Mouse (Mus musculus) adrenal gland (tissue): ENCODE measurements around the gene Abcb9.

Source experiments
- intact Hi-C: fragments of 180-260 bp; cut with DNase I; formaldehyde crosslinking; loops from one replicate; pipeline ENCODE4 v1.15.1; 2025

Gene Abcb9

DNA sequence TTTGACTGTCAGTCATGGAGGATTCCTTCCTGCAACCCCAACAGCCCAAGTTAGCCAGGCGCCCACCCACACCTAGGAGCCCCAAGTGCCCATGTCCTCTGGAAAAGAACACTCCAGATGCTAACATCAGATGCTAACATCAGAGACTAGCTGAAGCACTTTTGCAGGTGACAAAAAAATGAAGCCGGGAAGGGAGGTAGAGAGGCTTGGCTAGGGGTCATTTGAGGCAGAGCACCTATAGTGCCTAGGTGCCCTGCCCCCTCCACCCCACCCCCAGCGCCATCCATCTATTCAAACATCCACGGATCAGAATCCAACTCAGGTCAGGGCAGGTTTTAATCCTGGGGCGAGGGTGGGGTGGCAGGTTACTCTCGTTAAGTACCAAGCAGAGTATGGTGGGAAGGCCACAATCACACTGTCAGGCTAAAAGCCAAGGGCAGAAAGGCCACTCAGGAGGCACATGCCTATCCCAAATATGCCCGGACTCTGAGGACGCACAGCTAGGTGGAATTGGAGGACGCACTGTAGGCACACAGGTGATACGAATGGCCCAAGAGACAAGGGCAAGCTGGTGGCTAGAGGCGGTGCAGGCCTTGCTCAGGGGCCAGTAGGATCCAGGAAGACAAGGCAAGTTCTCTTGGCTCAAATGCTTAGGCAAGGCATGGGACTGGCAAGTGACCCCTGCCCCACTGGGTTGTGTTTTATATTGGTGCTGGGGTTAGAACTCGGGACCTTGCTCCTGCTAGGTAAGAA, 1.6 kb downstream of the Abcb9 start:
- intact Hi-C loops: no loop called here

DNA sequence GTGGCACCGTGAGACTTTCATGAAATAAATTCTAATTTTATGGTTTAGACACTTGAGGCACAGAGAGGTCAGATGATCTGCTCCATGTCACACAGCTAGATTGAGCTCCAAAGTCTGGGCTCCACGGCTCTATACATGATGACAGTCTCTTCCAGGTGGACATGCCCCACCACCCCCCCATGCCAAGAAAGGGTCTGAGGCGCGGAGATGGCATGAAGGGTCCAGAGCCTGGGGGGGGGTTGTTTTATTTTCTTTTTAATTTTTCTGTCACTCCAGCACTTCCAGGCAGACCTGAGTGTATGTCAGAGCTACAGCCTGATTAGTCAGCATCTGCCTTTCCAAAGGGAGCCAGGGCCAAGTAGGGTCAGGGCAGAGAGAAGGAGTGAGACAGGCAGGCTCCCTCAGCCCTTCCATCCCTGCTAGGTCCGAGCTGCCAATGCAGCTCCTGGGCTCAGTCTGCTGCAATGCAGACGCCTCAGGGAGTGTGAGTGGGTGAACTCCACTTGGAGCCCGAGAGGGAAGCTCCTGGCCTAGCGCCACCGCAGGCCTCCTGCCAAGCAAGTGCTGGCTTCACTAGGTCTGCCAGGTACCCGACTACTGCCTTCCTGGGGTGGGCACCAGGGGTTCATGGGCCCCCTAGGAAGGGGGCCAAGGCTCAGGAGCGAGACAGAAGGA, 2.3 kb downstream of the Abcb9 start:
- intact Hi-C loops: no loop called here

DNA sequence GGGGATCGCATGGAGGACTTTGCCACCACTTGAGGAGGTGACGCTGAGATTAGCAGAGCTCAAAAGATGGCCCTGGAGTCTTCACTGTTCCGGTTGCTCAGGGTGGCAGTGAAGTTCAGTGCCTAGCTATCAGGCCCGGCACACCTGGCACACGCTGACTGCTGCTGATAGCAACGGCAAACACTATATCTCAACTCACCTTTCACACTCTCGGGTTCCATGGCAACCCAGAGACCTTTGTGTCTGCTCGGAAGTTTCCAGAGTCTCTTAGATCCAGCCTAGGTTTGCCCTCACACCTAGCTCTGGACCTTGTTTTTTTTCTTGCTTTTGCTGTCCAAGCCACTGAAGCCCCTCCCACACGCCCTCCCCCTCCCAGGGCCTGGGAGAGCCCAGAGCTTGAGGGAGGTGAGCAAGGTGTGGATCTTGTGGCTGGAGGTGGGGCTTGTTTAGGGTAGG, 3.6 kb downstream of the Abcb9 start:
- intact Hi-C loops: no loop called here

DNA sequence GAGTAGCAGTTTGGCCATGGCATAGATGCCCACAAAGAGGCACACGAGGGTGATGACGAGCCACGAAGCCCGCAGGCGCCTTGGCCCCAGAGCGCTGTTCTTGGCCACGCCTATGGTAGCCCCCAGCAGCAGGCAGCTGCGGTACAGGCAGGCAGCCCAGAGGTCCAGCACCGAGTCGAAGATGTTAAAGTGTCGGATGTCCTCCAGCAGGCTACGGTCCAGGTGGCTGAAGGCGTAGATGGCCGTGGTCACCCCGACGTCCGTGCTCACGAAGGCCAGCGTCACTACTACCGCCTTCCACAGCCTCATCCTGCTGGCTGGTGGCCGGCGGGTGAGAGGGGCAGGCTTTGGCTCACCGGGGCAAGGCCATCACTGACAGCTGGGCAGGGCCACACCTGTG, 5.7 kb downstream of the Abcb9 start:
- intact Hi-C loops: no loop called here

DNA sequence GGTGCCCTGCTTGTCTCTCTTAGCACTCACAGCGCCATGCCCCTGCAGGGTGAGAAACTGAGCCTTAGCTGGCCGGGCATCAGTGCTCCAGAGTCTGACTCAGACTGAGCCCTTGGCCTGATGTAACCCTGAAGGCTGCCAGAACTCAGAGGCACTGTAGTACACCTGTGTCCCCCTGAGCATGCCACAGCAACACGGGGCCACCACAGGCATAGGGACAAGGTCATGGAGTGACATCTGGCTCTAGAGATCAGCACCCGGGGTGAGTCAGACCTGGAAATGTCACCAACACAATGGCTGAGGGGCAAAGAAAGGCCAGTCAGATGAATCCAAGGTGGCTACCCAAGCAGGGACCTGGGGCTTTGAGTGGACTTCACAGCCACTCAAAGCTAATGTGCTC, 8.7 kb downstream of the Abcb9 start:
- intact Hi-C loops: no loop called here

DNA sequence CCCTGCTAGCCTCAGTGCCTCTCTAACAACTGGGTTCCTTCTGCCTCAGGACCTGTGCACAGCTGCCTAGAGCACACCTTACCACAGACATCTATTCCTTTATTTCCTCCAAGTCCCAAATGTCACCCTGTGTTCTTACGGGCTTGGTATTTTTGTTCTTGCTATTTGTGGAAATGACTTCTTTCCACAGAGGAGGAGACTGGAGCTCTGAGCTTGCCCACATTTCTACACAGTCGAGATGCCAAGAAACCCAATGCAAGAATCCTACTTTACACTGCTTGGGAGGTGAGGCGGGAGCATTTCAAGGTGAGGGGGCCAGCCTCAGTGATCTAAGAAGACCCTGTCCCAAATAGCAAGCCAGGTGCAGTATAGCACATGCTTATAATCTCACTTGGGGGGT, 10.1 kb downstream of the Abcb9 start:
- intact Hi-C loops: no loop called here

DNA sequence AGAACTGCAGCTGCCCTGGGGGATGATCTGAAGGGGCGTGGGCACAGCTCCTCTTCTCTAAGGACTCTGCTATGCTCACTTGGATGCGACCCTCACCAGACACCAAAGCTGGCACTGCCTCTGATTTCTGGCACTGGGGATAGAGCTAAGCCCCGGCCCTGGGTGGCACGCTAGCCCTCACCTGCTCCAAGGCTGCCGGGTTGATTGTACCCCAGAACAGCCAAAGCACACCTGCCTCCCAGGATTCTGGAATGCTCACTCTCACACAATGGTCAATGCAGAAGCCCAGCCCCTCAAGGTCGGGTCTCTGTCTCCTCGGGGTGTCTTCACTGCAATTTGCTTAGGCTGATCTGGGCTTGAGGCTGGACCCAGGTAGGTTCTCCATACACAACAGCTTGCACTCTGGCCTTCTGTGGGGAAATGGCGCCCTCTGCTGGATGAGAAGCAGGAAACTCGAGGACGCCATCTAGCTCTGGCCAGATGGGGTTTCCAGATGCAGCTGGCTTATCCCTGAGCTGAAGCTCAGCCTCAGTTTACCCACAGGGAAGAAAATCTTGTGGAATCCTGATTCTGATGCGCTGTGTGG, 10.9 kb downstream of the Abcb9 start:
- intact Hi-C loops: loop anchor here (1.0 to 5.0 kb wide), 2 partner anchors 84 to 137 kb away; no protein-coding TSS in a partner anchor

DNA sequence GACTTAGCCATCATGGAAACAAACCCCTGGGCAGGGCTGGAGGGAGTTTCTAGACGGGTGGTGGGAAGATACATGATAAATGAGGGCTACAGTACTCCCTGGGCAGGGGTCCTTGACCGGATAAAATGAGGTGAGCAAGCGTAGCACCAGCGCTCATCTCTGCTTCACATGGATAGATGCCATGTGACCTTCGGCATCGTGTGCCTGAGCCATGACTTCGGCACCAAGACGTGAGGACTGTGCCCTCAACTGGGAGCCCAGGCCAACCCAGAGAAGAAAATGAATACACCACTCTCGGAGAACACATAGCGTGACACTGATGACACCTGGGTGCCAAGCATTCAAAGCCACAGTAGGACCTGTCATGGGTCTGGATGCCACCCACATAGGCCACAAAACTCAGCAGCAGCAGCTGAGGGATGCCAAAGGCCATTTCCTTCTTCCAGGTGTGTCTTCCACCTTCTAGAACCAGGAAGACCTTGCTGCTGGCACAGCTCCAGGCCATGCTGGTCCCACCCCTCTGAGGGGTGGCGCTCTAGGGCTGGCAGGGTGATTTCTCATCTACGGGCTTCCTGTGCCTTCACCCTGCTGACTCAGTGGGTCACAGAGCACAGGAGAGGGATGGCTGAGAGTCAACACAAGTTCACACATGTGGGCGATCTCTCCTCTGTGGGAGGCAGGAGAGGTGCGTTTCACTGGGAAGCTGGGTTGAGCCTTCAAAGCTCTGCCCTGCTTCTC, 11.6 kb downstream of the Abcb9 start:
- intact Hi-C loops: loop anchor here (1.0 to 5.0 kb wide), 2 partner anchors 84 to 137 kb away; no protein-coding TSS in a partner anchor

DNA sequence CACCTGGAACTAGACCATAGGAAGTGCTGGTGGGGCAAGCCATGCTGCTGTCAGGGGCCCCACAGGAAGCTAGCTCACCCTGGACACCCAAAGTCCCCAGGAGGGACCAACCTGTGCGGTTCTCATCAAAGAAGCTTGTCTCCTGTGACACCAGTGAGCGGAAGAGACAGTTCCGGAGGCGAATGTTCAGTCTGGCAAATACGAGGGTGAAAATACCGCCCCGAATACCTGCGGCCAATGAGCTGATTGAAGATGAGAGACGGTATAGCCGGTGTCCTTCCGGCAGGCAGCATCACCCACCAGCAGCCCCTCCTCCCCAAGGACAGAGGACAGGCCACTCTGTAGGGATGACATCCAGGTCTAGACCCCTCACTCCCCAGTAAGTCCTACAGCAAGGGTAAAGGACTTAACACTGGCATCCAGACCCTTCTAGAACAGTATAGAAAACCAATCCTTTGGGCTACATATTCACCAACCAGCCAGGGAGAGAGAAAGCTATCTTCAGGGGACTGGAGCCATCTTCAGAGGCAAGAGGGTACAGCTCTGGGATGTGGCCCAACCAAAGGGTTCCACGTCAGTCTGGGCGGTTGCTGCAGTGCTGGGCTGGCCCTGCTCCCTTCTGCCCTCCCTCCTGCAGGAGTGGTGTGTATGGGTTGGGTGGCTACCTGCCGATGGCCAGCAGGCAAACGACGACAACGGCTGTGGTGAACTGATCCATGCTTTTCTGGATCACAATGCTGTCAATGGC, 12.5 kb downstream of the Abcb9 start:
- intact Hi-C loops: loop anchor here (5.0 kb wide), 1 partner anchor 136 kb away; no protein-coding TSS in a partner anchor

DNA sequence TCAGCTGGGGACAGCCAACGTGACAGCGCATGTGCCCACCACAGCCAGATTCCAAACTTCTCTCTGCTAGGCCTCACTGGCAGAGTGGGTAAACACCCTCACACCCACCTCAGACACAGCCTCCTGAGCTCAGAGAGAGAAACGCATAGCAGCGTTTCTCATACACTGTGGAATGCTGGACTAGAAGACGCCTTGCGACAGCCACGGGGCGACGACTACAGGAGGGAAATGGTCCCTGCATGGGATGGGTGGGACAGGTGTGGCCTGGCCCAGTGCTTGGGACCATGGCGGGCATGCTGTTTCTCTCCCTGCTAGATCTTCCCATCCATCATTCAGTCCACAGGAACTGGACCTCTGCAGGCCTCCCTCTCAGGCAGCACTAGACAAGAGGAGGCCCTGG, 13.2 kb downstream of the Abcb9 start:
- intact Hi-C loops: loop anchor here (5.0 kb wide), 1 partner anchor 135 kb away; no protein-coding TSS in a partner anchor

DNA sequence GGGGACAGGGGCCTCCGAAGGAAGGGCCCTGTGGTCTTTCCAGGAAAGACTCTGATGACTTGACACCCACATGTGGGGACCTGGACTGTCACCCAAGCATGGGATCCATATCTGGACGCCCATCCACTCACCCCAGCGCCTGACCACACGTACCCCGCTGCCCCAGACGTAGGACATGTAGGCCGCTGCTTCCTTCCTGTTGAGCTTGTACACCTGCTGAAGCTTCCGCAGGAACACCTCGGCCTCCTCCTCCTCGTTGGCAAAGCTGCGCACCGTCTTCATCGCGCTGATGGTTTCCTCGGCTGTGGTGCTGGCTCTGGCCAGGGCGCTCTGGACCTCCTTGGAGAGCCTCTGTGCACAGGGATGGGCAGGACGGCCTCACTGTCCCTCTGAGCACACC, 15.7 kb downstream of the Abcb9 start:
- intact Hi-C loops: loop anchor here (5.0 kb wide), 2 partner anchors 43 to 133 kb away; no protein-coding TSS in a partner anchor

DNA sequence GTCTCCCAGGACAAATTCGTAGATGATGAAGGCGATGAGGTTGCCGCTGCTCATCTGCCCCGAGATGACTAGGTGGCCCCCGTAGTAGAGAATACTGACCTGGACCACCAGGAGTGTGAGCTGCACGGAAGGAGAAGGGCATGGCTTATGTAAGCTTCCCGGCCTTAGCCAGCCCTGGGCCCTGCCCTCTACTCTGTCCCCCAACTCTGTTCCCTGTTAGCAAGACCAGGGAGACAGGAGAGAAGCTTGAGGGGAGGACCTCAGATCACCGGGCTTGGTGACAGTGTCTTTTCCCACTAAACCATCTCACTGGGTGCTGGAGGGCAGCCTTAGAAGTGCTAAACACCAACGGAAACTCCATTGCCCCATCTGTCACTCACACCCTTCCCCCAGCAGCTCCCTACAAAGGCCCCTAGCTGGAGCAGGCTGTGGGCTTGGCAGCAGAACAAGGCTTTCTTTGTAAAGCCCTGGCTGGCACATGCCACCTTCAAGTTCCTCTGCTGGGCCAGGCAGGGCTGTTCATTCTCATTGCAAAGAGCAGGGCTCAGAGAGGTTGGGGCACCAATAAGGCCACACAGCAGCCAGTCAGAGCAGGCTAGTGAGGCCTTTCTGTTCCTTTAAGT, 16.7 kb downstream of the Abcb9 start:
- intact Hi-C loops: loop anchor here (5.0 kb wide), 1 partner anchor 42 kb away; no protein-coding TSS in a partner anchor

DNA sequence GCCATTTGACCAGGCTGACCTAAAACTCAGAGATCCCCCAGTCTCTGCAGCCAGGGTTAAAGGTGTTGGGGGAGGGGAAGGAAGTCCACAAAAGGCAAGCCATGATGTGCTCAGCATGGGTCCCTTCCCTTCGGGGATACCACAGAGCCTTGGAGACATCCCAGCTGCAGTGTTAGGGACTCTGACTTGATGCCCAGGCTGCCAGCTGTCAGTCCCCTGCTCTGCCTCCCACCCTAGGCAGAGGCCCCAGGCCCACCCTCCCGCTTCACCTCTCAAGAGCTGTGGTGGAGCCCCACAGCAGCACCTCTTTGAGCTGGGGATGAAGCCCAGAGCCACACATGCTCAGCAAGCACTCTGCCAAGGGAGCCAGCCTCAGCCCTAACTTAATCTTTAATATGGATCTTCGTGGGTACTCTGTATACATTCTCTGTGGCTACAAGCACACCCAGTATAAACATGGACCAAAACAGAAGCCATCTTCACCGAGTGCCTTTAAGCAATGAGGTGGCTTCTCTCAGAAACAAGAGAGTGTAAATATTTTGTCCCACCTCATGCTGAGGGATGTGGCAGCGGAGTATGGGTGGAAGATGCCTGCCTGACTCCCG, 17.6 kb downstream of the Abcb9 start:
- intact Hi-C loops: loop anchor here (5.0 kb wide), 1 partner anchor 41 kb away; no protein-coding TSS in a partner anchor

DNA sequence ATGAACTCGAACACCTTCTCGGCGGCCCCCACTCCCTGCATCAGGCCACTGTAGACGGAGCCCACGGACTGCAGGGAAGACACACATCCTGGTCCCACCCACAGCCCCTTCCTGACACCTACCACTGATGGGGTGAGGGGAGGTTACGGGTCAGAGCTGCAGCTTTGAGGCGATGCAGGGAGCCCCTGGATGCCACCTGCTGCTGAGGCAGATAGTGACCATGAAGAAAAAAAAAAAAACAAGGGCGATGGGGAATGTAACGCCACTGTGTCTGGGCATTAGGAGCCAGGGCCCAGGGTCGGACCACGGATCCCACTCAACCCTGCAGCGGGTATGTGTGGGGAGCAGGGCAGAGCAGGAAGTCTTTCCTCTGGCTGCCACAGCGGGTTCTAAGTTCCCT, 18.4 kb downstream of the Abcb9 start:
- intact Hi-C loops: loop anchor here (5.0 kb wide), 1 partner anchor 40 kb away; no protein-coding TSS in a partner anchor

DNA sequence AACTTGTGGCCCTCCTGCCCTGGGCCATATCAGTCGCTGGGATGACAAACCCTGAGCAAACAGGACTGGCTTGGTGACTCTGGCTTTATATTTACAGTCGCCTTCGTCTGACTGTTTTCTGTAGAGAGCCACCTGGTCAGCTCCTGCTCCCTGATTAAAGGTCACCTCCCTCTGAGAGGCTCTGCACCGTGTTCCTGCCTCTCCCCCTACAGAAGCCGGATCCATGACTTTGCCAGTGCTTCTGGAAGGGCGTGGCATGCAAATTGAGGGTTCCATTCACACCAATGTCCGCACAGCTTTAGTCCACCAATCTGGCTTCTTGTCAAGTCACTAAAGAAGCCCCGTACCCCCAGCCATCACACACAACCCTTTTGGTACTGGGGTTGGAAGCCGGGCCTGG, 19.0 kb downstream of the Abcb9 start:
- intact Hi-C loops: loop anchor here (5.0 kb wide), 1 partner anchor 39 kb away; no protein-coding TSS in a partner anchor

DNA sequence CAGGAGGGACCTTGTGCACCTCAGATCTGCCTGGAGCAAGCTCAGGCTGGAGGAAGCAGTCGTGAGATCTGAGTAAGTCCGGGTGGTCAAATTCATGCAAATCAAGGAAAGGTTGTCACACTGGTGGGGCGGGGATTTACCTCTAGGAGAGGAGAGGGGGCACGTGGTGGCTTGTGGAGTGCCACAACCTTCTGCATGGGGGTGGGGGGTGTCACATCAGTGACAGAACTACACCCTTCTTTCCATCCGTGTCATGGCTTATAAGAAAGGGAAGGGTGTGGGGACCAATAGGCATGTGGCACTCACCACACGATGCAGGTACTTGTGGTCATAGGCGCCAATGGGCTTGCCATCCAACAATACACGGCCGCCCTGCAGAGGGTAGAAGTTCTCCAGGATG, 19.9 kb downstream of the Abcb9 start:
- intact Hi-C loops: loop anchor here (5.0 kb wide), 1 partner anchor 38 kb away; no protein-coding TSS in a partner anchor

DNA sequence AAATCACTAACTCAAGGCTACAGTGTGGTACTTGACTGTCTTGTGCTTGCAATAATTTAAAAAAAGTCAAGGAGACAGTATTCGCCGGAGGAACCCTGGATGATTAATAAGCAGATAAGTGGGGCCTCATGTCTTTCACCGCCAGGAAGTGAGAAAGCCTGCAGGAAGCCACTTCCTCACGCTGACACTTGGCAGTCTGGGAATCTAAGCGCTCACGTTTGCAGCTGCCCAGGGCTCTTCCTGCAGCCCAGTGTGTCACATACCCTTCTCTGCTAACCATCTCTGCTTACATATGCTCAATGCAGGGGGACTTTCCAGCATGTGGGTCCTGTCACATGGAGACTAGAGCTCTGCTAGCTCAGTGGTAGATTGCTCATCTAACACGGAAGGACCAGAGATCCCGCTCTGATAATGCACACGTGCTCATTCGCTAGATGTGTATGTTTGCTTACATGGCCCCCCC, 20.7 kb downstream of the Abcb9 start:
- intact Hi-C loops: loop anchor here (5.0 kb wide), 1 partner anchor 38 kb away; no protein-coding TSS in a partner anchor

DNA sequence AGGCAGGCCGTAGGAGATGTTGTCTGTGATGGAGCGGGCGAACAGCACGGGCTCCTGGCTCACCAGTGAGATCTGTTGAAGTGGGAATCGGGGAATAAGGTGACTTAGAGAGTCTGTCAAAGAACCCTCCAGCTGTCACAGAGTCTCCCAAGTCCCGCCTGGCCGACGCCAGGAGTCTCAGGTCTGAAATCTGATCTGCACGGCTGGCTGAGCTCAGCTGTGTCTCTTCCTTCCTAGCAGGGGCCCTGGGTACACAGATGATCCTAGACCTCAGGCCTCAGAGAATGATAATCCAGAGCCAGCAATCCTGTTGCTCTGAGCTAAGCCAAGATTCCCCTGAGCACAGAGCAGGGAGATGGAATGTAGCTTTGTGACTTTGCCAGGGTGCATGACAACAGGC, 21.9 kb downstream of the Abcb9 start:
- intact Hi-C loops: no loop called here

DNA sequence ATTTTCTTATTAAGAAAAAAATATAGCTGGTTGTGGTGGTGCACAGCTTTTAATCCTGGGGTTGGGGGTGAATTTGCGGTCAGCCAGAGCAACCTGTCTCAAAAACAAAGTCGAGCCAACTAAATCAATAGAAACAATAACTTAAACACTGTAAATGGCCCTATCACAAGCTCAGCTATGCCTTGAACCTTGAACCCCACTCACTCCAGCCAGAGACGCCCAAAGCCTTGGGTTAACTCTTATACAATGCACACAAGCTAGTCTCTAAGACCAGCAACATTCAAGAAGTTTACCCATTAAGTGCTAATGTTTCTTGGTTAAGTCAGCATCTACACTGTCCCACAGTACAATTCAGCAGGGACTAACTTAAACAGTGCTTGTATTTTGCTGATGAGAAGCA, 25.9 kb downstream of the Abcb9 start:
- intact Hi-C loops: no loop called here
